Mouse (Mus musculus): ENCODE measurements around the gene Sptb. TPM values are rescaled to one million over a fixed set of nuclear protein-coding genes. Genes with fewer than 3 reads are reported as not detected.

Gene Sptb
- polyA plus RNA-seq, 1 experiment from 2014 or later: 15.7 TPM

- no peaks in the 10 kb centered on the region for H3K4me1 ChIP-seq (ENCODE audit: control insufficient read depth, insufficient read depth, low read length)
- WGBS (ENCODE audit: insufficient replicate concordance): 86% methylated on average over 11 of the region's 11 CpGs
- H3K27me3 ChIP-seq (ENCODE audit: control insufficient read depth, insufficient read depth, low read length): no peaks in the 10 kb centered on the region
- no peak overlapping the region for H3K27ac ChIP-seq (ENCODE audit: low read depth, low read length)
- H3K9me3 ChIP-seq (replicated peaks; ENCODE audit: control insufficient read depth, low read length): no peaks in the 10 kb centered on the region
- no peak for ATAC-seq (replicated peaks; ENCODE audit: insufficient number of reproducible peaks, low FRiP score, low TSS enrichment)
- no peak overlapping the region for H3K4me3 ChIP-seq (ENCODE audit: low read depth, low read length)
- H3K36me3 ChIP-seq (ENCODE audit: control insufficient read depth, insufficient read depth, low read length): no peaks in the 10 kb centered on the region
- H3K9ac ChIP-seq (ENCODE audit: low read depth, low read length): no peak overlapping the region
- H3K4me2 ChIP-seq: no peak overlapping the region
These were observed 102.1 kb downstream of the Sptb start for GRCm38 (mm10) chr12:76608241-76608640.

- Histone ChIP-seq H3K27me3 (ENCODE audit: control insufficient read depth, insufficient read depth, low read length) (no peaks in the 10 kb centered on the region), H3K9me3 (replicated peaks; ENCODE audit: control insufficient read depth, low read length) (no peaks in the 10 kb centered on the region), H3K9ac (ENCODE audit: low read depth, low read length) (no peak overlapping the region), H3K4me3 (ENCODE audit: low read depth, low read length) (no peak overlapping the region), H3K36me3 (ENCODE audit: control insufficient read depth, insufficient read depth, low read length) (peaks cover 2% of the 10 kb centered on the region; the same call in 1 of the 2 replicates), H3K4me1 (ENCODE audit: control insufficient read depth, insufficient read depth, low read length) (no peaks in the 10 kb centered on the region), H3K27ac (ENCODE audit: low read depth, low read length) (no peak overlapping the region), H3K4me2 (no peak overlapping the region)
- WGBS (ENCODE audit: insufficient replicate concordance): 75% methylated on average over 3 of the region's 3 CpGs
- ATAC-seq (replicated peaks; ENCODE audit: insufficient number of reproducible peaks, low FRiP score, low TSS enrichment): no peak
These were observed 104.5 kb downstream of the Sptb start for GRCm38 (mm10) chr12:76605837-76606236.

GRCm38 (mm10) chr12:76604546-76604945 is 105.8 kb downstream of the Sptb start:
- Histone ChIP-seq H3K27ac (ENCODE audit: low read depth, low read length) (no peak overlapping the region), H3K4me1 (ENCODE audit: control insufficient read depth, insufficient read depth, low read length) (no peaks in the 10 kb centered on the region), H3K4me3 (ENCODE audit: low read depth, low read length) (no peak overlapping the region), H3K4me2 (no peak overlapping the region), H3K36me3 (ENCODE audit: control insufficient read depth, insufficient read depth, low read length) (peaks cover 2% of the 10 kb centered on the region; the same call in 1 of the 2 replicates), H3K9me3 (replicated peaks; ENCODE audit: control insufficient read depth, low read length) (no peaks in the 10 kb centered on the region), H3K27me3 (ENCODE audit: control insufficient read depth, insufficient read depth, low read length) (0 out of 2 replicates have a peak, but pooled peaks cover under 1% of the 10 kb centered on the region), H3K9ac (ENCODE audit: low read depth, low read length) (no peak overlapping the region)
- WGBS (ENCODE audit: insufficient replicate concordance): 79% methylated on average over 4 of the region's 4 CpGs
- no peak for ATAC-seq (replicated peaks; ENCODE audit: insufficient number of reproducible peaks, low FRiP score, low TSS enrichment)

- 0 out of 2 replicates have a peak, but pooled peaks cover 3% of the 10 kb centered on the region for H3K27me3 ChIP-seq (ENCODE audit: control insufficient read depth, insufficient read depth, low read length)
- 84% methylated on average over 9 of the region's 9 CpGs for WGBS (ENCODE audit: insufficient replicate concordance)
- peaks cover 2% of the 10 kb centered on the region; the same call in 1 of the 2 replicates for H3K36me3 ChIP-seq (ENCODE audit: control insufficient read depth, insufficient read depth, low read length)
- no peak overlapping the region for H3K9ac ChIP-seq (ENCODE audit: low read depth, low read length)
- no peak overlapping the region for H3K27ac ChIP-seq (ENCODE audit: low read depth, low read length)
- no peaks in the 10 kb centered on the region for H3K4me1 ChIP-seq (ENCODE audit: control insufficient read depth, insufficient read depth, low read length)
- H3K4me3 ChIP-seq (ENCODE audit: low read depth, low read length): no peak overlapping the region
- H3K9me3 ChIP-seq (replicated peaks; ENCODE audit: control insufficient read depth, low read length): no peaks in the 10 kb centered on the region
- no peak for ATAC-seq (replicated peaks; ENCODE audit: insufficient number of reproducible peaks, low FRiP score, low TSS enrichment)
- H3K4me2 ChIP-seq: no peak overlapping the region
These were observed 106.6 kb downstream of the Sptb start for GRCm38 (mm10) chr12:76603779-76604178.

GRCm38 (mm10) chr12:76598196-76598928 is 112.0 kb downstream of the Sptb start:
- 77% methylated on average over 24 of the region's 24 CpGs for WGBS (ENCODE audit: insufficient replicate concordance)
- no peak overlapping the region for H3K9ac ChIP-seq (ENCODE audit: low read depth, low read length)
- no peaks in the 10 kb centered on the region for H3K9me3 ChIP-seq (replicated peaks; ENCODE audit: control insufficient read depth, low read length)
- H3K27ac ChIP-seq (ENCODE audit: low read depth, low read length): no peak overlapping the region
- H3K36me3 ChIP-seq (ENCODE audit: control insufficient read depth, insufficient read depth, low read length): peaks cover 2% of the 10 kb centered on the region; the same call in 1 of the 2 replicates
- peaks cover 5% of the 10 kb centered on the region; the same call in 1 of the 2 replicates for H3K4me1 ChIP-seq (ENCODE audit: control insufficient read depth, insufficient read depth, low read length)
- ATAC-seq (replicated peaks; ENCODE audit: insufficient number of reproducible peaks, low FRiP score, low TSS enrichment): no peak
- H3K4me2 ChIP-seq: no peak overlapping the region
- no peak overlapping the region for H3K4me3 ChIP-seq (ENCODE audit: low read depth, low read length)
- H3K27me3 ChIP-seq (ENCODE audit: control insufficient read depth, insufficient read depth, low read length): 0 out of 2 replicates have a peak, but pooled peaks cover 3% of the 10 kb centered on the region

GRCm38 (mm10) chr12:76597577-76598100 is 112.7 kb downstream of the Sptb start:
- H3K9ac ChIP-seq (ENCODE audit: low read depth, low read length): no peak overlapping the region
- ATAC-seq (replicated peaks; ENCODE audit: insufficient number of reproducible peaks, low FRiP score, low TSS enrichment): no peak
- 82% methylated on average over 15 of the region's 15 CpGs for WGBS (ENCODE audit: insufficient replicate concordance)
- H3K4me3 ChIP-seq (ENCODE audit: low read depth, low read length): no peak overlapping the region
- no peaks in the 10 kb centered on the region for H3K9me3 ChIP-seq (replicated peaks; ENCODE audit: control insufficient read depth, low read length)
- 0 out of 2 replicates have a peak, but pooled peaks cover 3% of the 10 kb centered on the region for H3K27me3 ChIP-seq (ENCODE audit: control insufficient read depth, insufficient read depth, low read length)
- H3K4me2 ChIP-seq: no peak overlapping the region
- H3K4me1 ChIP-seq (ENCODE audit: control insufficient read depth, insufficient read depth, low read length): peaks cover 5% of the 10 kb centered on the region; the same call in 1 of the 2 replicates
- no peak overlapping the region for H3K27ac ChIP-seq (ENCODE audit: low read depth, low read length)
- H3K36me3 ChIP-seq (ENCODE audit: control insufficient read depth, insufficient read depth, low read length): peaks cover 2% of the 10 kb centered on the region; the same call in 1 of the 2 replicates

- 0 out of 2 replicates have a peak, but pooled peaks cover 3% of the 10 kb centered on the region for H3K27me3 ChIP-seq (ENCODE audit: control insufficient read depth, insufficient read depth, low read length)
- H3K27ac ChIP-seq (ENCODE audit: low read depth, low read length): no peak overlapping the region
- H3K36me3 ChIP-seq (ENCODE audit: control insufficient read depth, insufficient read depth, low read length): no peaks in the 10 kb centered on the region; the same call in 1 of the 2 replicates
- no peak overlapping the region for H3K4me2 ChIP-seq
- WGBS (ENCODE audit: insufficient replicate concordance): 50% methylated on average over 15 of the region's 15 CpGs
- no peaks in the 10 kb centered on the region for H3K9me3 ChIP-seq (replicated peaks; ENCODE audit: control insufficient read depth, low read length)
- H3K9ac ChIP-seq (ENCODE audit: low read depth, low read length): no peak overlapping the region
- no peak for ATAC-seq (replicated peaks; ENCODE audit: insufficient number of reproducible peaks, low FRiP score, low TSS enrichment)
- H3K4me1 ChIP-seq (ENCODE audit: control insufficient read depth, insufficient read depth, low read length): peaks cover 5% of the 10 kb centered on the region; the same call in 1 of the 2 replicates
- H3K4me3 ChIP-seq (ENCODE audit: low read depth, low read length): no peak overlapping the region
These were observed 113.9 kb downstream of the Sptb start for GRCm38 (mm10) chr12:76596292-76597023.

GRCm38 (mm10) chr12:76595830-76596229 is 114.5 kb downstream of the Sptb start:
- peaks cover 5% of the 10 kb centered on the region; the same call in 1 of the 2 replicates for H3K4me1 ChIP-seq (ENCODE audit: control insufficient read depth, insufficient read depth, low read length)
- no peaks in the 10 kb centered on the region for H3K9me3 ChIP-seq (replicated peaks; ENCODE audit: control insufficient read depth, low read length)
- no peak overlapping the region for H3K4me3 ChIP-seq (ENCODE audit: low read depth, low read length)
- H3K27ac ChIP-seq (ENCODE audit: low read depth, low read length): no peak overlapping the region
- H3K36me3 ChIP-seq (ENCODE audit: control insufficient read depth, insufficient read depth, low read length): no peaks in the 10 kb centered on the region; the same call in 1 of the 2 replicates
- 80% methylated on average over 2 of the region's 2 CpGs for WGBS (ENCODE audit: insufficient replicate concordance)
- H3K9ac ChIP-seq (ENCODE audit: low read depth, low read length): no peak overlapping the region
- ATAC-seq (replicated peaks; ENCODE audit: insufficient number of reproducible peaks, low FRiP score, low TSS enrichment): no peak
- 0 out of 2 replicates have a peak, but pooled peaks cover 3% of the 10 kb centered on the region for H3K27me3 ChIP-seq (ENCODE audit: control insufficient read depth, insufficient read depth, low read length)
- H3K4me2 ChIP-seq: no peak overlapping the region
